Mouse (Mus musculus) granulocyte monocyte progenitor cell, adult 5-6 weeks (primary cell): ENCODE measurements at regions not wholly inside any gene's neighbourhood (a gene's known extent, or its start where the extent isn't known, plus 50 kb on each side); places are given as distances from the start of the nearest gene placed in this dataset.
"Not testable (repeated sequence)": the region's sequence is repeated elsewhere in the genome, so short reads cannot be mapped to it uniquely, and the experiment has no call there.

Experiments used
- ATAC-seq: replicated peaks from 2 replicates; pipeline ENCODE4 v1.8.0; 2016; ENCODE audit warnings: mild to moderate bottlenecking, moderate TSS enrichment, inconsistent platforms; ENCODE audit not compliant: poor library complexity, severe bottlenecking

DNA sequence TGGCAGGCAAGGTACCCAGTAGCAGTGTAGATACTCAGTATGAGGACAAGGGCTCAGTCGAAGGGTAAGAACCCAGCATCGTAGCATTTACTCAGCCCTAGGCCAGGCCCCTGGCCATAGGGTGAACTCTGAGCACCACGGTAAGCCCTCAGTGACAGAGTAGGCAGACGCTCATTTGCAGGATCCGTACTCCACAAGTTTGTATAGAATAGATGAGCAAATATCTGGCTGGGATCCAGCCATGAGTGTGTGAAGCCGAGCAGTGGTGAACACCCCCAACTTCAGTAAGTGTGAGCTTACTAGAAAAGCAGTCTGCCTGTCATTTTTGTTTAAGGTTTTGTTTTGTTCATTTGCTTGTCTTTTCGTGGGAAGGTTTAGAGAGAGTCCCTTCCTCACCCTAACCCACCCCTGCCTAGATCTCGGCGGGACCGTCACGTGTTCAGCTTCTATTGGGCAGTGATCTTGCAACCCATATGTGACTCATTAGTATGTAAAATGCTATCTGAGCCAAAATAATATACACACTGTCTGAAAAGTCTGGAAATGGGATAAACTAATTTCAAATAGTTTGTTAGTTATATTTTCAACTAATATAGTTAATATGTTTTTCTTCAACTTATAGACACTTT, 76.3 kb downstream of the Gm5447 start:
- ATAC-seq: no peak

GRCm38 (mm10) chr13:31051586-31051985, 77.6 kb downstream of the Gm5447 start:
- ATAC-seq: not testable (repeated sequence)

- no peak for ATAC-seq
These were observed 80.4 kb downstream of the Gm5447 start for GRCm38 (mm10) chr13:31054356-31054755.

DNA sequence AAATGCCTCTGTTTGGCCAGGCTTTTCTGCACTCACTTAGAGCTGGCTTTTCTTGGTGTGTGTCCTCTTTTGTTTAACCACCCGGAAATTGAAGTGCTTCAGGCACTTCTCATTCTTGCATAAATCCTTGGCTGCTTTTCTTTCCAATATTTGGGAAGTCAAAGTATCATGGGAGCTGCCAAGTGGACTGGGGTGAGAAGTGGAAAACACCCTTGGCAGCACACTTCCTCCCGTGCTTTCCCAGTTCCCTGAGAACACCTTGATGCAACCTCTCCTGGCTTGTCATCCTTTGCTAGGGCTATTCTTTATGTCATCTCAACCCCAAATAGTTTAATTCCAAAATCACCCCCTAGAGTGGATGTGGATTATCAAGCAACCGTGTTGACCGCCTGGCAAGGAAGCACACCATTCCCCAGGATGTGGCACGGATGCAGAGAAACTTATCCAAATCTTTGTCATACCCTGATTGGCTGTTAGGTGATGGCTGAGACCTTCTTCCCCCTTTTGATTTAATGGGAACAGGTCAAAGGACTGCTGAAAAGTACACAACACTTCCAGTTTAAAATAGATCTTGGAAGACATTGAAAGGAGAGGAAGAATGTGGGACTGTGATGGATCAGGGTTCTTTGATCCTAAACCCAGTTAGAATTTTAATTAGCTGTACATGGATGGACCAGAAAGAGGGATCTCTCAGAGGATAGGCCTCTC, 81.5 kb downstream of the Gm5447 start:
- ATAC-seq: no peak

DNA sequence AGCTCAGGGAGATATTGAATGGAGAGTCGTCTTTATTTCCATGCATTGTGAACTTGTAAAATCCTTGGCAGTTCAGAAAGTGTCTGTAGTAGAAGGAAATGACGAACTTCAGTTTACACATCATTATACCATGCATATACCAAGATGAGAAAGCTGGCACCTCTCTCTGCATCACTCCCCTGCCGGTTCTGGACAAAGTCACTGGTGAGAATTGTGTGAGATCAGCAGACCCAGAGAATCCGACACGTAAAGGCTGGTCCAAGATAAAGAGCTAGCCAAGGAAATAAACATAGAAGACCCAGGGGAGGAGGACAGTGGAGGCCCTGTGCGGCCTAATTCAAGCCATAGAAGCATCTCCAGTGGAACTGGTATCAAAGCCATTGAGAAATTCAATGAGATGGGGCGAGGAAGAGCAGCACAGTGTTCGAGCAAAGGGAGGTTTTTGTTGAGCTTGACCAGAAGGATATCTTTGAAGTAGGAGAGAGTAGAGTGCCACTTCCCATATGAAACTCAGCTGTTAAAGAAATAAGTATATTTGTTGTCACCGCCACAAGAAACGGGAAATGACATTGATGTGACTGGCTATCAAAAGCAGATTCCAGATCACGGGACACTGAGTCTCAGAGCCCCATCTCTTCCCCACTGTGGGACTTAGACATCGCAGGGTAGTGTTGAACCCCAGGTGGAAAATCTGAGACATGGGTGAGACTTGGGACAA, 82.3 kb downstream of the Gm5447 start:
- ATAC-seq: peak; percentile 63

DNA sequence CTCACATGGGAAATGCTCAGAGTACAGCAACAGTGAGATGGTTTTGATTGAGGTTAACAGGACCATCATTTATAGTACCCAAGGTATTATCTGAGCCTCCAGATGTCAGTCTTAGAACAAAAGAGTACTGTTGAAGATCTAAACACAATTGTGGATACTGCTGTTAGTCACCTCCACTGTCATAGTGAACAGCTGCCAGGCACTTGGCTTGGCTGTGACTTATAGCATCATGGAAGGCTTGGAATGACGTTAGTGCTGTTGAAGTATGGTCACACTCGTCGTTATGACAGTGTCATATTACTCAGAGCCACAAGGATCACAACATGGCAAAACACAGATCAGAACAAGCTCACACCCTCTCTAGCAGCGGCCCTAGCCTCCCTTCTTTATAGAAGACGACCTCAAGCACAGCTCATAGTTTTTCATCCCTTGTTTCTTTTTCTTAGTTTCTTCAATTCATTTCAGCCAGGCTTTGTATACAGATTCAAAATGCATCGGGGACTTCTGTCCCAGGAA, 87.0 kb downstream of the Gm5447 start:
- no peak for ATAC-seq

- ATAC-seq: peak; percentile 88
These were observed 94.3 kb downstream of the Gm5447 start for GRCm38 (mm10) chr13:31068343-31068742.

- ATAC-seq: no peak
These were observed 102.5 kb downstream of the Gm5447 start for GRCm38 (mm10) chr13:31076541-31076940.

DNA sequence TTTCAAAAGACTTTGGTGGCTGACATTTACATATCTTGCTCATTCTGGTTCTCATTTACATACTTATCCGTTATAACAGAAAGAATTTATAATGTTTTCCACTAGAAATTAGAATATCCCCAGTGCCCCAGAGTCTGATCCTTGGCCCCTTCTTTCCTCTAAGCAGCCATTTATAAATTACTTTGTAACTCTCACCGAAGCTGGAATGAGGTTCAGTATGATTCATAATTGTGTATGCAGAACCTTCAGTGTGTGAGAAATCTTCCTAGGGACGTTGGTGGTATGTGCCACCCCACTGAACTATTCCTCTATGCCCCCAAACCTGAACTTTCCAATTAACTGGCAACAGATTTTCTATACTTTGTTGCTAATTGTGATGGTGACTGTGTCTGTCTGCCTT, 104.7 kb downstream of the Gm5447 start:
- no peak for ATAC-seq

GRCm38 (mm10) chr13:31080215-31080614, 106.2 kb downstream of the Gm5447 start:
- ATAC-seq: no peak

- peak; percentile 97 for ATAC-seq
These were observed 108.6 kb downstream of the Gm5447 start for GRCm38 (mm10) chr13:31082448-31083140.

DNA sequence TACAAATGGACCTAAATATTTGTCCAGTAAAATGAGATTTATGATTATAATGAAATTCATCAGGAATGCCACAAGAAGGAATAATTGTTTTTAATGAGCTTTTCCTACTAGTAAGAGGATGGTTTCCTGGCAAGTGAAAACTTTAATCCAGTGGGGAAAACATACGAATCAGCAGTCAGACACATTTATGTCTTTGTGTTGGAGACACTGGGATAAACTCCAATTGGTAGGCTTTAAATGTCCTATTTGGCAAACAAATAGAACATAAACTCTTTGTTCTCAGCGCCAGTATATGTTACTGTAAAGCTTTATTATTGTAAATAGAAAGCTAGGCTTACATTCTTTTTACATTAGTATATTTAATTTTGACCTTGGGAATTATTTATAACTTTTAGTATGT, 127.0 kb downstream of the Gm5447 start:
- ATAC-seq: no peak

DNA sequence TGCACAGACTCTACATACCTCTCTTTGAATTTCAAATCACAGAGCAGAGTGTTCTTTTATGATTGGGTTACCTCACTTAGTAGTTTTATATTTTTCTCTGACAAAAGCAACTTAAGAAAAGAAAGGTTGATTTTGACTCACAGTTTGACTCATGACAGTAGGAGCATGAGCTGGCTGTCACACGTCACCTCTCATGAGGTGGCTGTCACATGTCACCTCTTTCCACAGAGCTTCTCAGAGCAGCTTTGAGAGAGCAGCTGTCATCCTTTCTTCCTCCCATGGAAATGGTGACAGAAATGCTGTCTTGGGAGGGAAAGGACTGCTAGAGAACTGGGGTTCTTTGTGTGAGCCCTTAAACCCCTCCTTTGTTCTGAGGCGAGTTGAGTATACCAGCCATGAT, 133.4 kb downstream of the Gm5447 start:
- no peak for ATAC-seq

GRCm38 (mm10) chr13:31109231-31109630, 135.2 kb downstream of the Gm5447 start:
- ATAC-seq: no peak

- no peak for ATAC-seq
These were observed 148.7 kb downstream of the Gm5447 start for GRCm38 (mm10) chr13:31122689-31123088.

- ATAC-seq: no peak
These were observed 150.7 kb downstream of the Gm5447 start for GRCm38 (mm10) chr13:31124547-31125216.

- no peak for ATAC-seq
These were observed 158.5 kb downstream of the Gm5447 start for GRCm38 (mm10) chr13:31132501-31132900.

DNA sequence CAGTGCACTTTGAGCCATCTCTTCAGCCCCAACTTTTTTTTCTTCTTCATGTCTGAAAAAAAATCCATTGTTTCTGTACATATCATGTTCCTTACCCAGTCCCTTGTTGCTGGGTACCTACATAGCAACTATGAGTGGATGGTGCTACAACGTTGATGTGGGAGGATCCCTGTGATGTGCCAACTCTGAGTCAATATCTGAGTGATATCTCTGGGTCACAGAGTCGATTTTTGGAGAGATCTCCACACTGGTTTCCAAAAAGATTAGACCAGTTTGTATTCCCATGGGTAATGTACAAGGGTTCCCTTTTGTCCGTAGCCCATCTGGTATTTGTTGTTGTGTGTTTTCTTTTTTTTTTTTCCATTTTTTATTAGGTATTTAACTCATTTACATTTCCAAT, 165.7 kb downstream of the Gm5447 start:
- ATAC-seq: no peak

GRCm38 (mm10) chr13:31147323-31147722, 173.3 kb downstream of the Gm5447 start:
- no peak for ATAC-seq

DNA sequence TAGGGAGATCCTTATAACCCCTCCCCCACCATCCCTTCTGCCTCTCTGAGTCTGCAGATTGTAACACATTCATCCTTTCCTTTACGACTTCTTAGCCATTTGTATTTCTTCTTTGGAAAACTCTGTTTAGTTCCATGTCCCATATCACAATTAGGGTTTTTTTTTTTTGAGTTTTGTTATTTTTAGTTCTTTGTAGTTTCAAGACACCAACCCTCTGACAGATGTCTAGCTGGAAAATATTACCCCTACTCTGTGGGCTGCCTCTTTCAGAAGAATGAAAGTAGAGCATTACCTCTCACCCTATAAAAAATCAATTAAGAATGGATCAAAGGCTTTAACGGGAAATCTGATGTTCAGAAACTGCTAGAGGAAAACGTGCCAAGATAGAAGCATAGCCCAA, 180.1 kb downstream of the Gm5447 start:
- ATAC-seq: no peak
